Comparison of ENCODE assay signal across 19 mouse cellular contexts in the genomic region with DNA sequence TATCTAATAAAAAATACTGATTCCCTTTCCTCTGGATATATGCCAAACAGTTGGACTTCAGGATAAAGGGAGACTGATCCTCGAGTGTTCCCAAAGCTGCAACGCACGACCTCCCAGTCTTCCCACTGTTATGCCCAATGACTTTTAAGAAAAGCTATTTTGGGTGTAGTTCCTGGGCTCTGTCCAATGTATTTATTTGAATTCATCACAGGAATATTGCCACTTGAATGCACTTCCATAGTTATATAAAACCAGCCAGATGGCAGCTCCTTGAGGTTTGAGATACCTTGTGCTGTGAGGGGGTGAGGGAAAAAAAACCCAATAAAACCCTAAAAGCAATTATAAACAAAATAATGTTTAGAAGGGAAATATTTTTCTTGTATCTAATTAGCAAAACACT. TPM values are rescaled to one million over a fixed set of nuclear protein-coding genes. Genes with fewer than 3 reads are reported as not detected.
"Had no signal": no experiment of that assay in that cellular context is flagged by ENCODE, and none has a peak within 500 bp of the region (broad histone marks: within the 10 kb centered on the region; RNA-seq: fewer than 3 reads in every experiment).

No protein-coding gene starts in this region.

- DNase-seq: kidney, postnatal 25 days; lung, embryonic 14.5 days; lung, postnatal 10 days; right cerebral cortex, postnatal 4 days; spleen, adult 18-20 months; thymus, adult 2 months; thymus, postnatal 25 days had no signal

- H3K36me3 ChIP-seq: kidney, embryonic 15.5 days; limb, embryonic 15.5 days; liver, embryonic 12.5 days; midbrain, embryonic 15.5 days; neural tube, embryonic 12.5 days had no signal

- H3K9me3 ChIP-seq: kidney, embryonic 15.5 days; limb, embryonic 15.5 days; liver, embryonic 12.5 days; midbrain, embryonic 15.5 days; neural tube, embryonic 12.5 days had no signal

- ATAC-seq: liver, embryonic 12.5 days; midbrain, embryonic 15.5 days had no signal

- H3K27me3 ChIP-seq: kidney, embryonic 15.5 days; limb, embryonic 15.5 days; liver, embryonic 12.5 days; megakaryocyte, embryonic 14.5 days; midbrain, embryonic 15.5 days; neural tube, embryonic 12.5 days had no signal

- H3K4me3 ChIP-seq: kidney, embryonic 15.5 days; limb, embryonic 15.5 days; liver, embryonic 12.5 days; megakaryocyte, embryonic 14.5 days; midbrain, embryonic 15.5 days; neural tube, embryonic 12.5 days had no signal

- H3K4me2 ChIP-seq: kidney, embryonic 15.5 days; limb, embryonic 15.5 days; liver, embryonic 12.5 days; lung, embryonic 14.5 days; midbrain, embryonic 11.5 days; midbrain, embryonic 15.5 days; neural tube, embryonic 12.5 days had no signal

- H3K27ac ChIP-seq: kidney, embryonic 15.5 days; limb, embryonic 15.5 days; liver, embryonic 12.5 days; macrophage; midbrain, embryonic 15.5 days; neural tube, embryonic 12.5 days had no signal

- H3K9ac ChIP-seq: kidney, embryonic 15.5 days; limb, embryonic 15.5 days; liver, embryonic 12.5 days; lung, embryonic 14.5 days; midbrain, embryonic 15.5 days; neural tube, embryonic 12.5 days had no signal

- H3K4me1 ChIP-seq: kidney, embryonic 15.5 days; limb, embryonic 15.5 days; liver, embryonic 12.5 days; megakaryocyte, embryonic 14.5 days; midbrain, embryonic 15.5 days; neural tube, embryonic 12.5 days had no signal

RNA-seq across cellular contexts. Expression of gene Gm5136, which starts 24.9 kb away (rescaled TPM):
- polyA plus RNA-seq: kidney, embryonic 15.5 days; limb, embryonic 11.5 days; limb, embryonic 15.5 days; liver, embryonic 12.5 days; liver, embryonic 16.5 days; lung, embryonic 14.5 days; macrophage; stomach, embryonic 14.5 days; thymus, adult 2 months; urinary bladder, adult 2 months had no signal
